In the genomic region with DNA sequence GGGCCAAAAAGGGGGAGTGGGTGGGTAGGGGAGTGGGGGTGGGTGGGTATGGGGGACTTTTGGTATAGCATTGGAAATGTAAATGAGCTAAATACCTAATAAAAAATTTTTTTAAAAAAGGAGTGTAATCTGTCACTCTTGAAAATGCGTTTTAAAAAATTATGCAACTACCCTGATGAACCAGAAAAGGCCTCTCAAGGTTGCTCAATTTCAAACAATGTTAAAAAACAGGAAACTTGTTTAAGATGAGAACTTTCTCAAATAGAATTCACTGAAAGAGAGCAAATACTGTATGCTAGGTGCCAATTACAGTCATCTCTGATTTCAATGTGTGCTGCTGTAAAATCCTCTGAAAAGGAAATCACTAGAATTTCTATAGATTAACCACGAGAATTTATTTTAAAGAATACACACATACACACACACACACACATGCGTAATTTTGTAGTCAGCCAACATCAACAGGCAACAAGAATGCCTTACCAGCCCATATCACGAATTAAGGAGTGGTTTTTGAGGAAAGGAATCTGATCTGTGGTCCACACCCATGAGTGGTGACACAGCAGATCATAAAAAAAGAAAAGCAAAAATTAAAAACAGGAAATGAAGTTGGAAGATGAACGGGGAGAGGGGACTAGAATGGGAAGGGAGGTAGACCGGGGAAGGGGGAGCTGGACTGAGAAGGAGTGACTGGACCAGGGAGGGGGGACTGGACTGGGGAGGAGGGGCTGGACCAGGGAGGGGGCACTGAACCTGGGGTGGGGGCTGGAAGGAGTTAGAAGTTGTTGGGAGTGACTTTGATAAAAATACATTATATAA, we compare ENCODE assay signal across 31 mouse cellular contexts. TPM values are rescaled to one million over a fixed set of nuclear protein-coding genes. Genes with fewer than 3 reads are reported as not detected.
DNase-seq lines count a peak whose midpoint lies in the region; ATAC-seq and TF ChIP-seq lines count a peak whose summit lies in the region.
"Had no signal": no experiment of that assay in that cellular context is flagged by ENCODE, and none has a peak within 500 bp of the region (broad histone marks: within the 10 kb centered on the region; RNA-seq: fewer than 3 reads in every experiment).

No protein-coding gene starts in this region.

- H3K9ac ChIP-seq in liver, embryonic 16.5 days (ENCODE audit: low read depth, low read length) = no peak overlapping the region
- no peak overlapping the region for H3K9ac ChIP-seq in liver, embryonic 12.5 days
- H3K9ac ChIP-seq in hindbrain, embryonic 16.5 days (ENCODE audit: low read depth, low read length) = no peak overlapping the region
- H3K9ac ChIP-seq: embryonic facial prominence, embryonic 12.5 days; forebrain, embryonic 15.5 days; intestine, embryonic 15.5 days; midbrain, embryonic 13.5 days; neural tube, embryonic 15.5 days; stomach, embryonic 15.5 days had no signal

- DNase-seq in 416B (ENCODE audit: low read depth) = peak; percentile 10
- no peak for DNase-seq in layer of hippocampus, postnatal 36 days
- DNase-seq: adrenal gland, adult 2 months; adrenal gland, postnatal 36 days; cerebellum, adult 8-10 months; cerebellum, postnatal 25 days; gastrocnemius, postnatal 36 days; heart, postnatal 14 days; kidney, adult 2 months; kidney, postnatal 36 days; left cerebral cortex, postnatal 4 days; lung, adult 18-20 months; lung, postnatal 10 days; right cerebral cortex, postnatal 25 days had no signal

- 0 out of 2 replicates have a peak, but pooled peaks have one; percentile 13 for ATAC-seq in liver, embryonic 16.5 days (ENCODE audit: low read depth)
- no peak for ATAC-seq in liver, embryonic 12.5 days
- peak; percentile 75 for ATAC-seq in megakaryocyte progenitor cell, adult 5-6 weeks (replicated peaks; ENCODE audit: poor library complexity)
- ATAC-seq in hindbrain, embryonic 16.5 days = no peak
- ATAC-seq: activated CD4-positive, CD25-positive, alpha-beta regulatory T cell, adult 4 months; forebrain, embryonic 15.5 days; hindbrain, postnatal 0 days; intestine, embryonic 15.5 days; midbrain, embryonic 13.5 days had no signal

- H3K36me3 ChIP-seq in liver, embryonic 16.5 days (ENCODE audit: control insufficient read depth, insufficient read depth) = no peaks in the 10 kb centered on the region
- no peaks in the 10 kb centered on the region for H3K36me3 ChIP-seq in liver, embryonic 12.5 days
- no peaks in the 10 kb centered on the region for H3K36me3 ChIP-seq in hindbrain, embryonic 16.5 days (ENCODE audit: control insufficient read depth, insufficient read depth, low read length)
- H3K36me3 ChIP-seq: embryonic facial prominence, embryonic 12.5 days; forebrain, embryonic 10.5 days; forebrain, embryonic 15.5 days; hindbrain, embryonic 10.5 days; intestine, embryonic 15.5 days; midbrain, embryonic 13.5 days; neural tube, embryonic 15.5 days; stomach, embryonic 15.5 days had no signal

- H3K9me3 ChIP-seq in liver, embryonic 16.5 days (replicated peaks; ENCODE audit: control insufficient read depth, low read length) = no peaks in the 10 kb centered on the region
- H3K9me3 ChIP-seq in liver, embryonic 12.5 days (replicated peaks) = no peaks in the 10 kb centered on the region
- no peaks in the 10 kb centered on the region; the same call in 1 of the 2 replicates for H3K9me3 ChIP-seq in hindbrain, embryonic 16.5 days (ENCODE audit: control insufficient read depth, low read length)
- H3K9me3 ChIP-seq: embryonic facial prominence, embryonic 12.5 days; forebrain, embryonic 10.5 days; forebrain, embryonic 15.5 days; hindbrain, embryonic 10.5 days; intestine, embryonic 15.5 days; midbrain, embryonic 13.5 days; neural tube, embryonic 15.5 days; stomach, embryonic 15.5 days had no signal

- TF ChIP-seq CTCF in bone marrow macrophage, adult 2 months (IDR thresholded peaks at IDR 0.05; ENCODE audit: low read depth, low read length) = no peak

- H3K27me3 ChIP-seq in liver, embryonic 16.5 days (ENCODE audit: control insufficient read depth, insufficient read depth, low read depth, low read length) = no peaks in the 10 kb centered on the region
- H3K27me3 ChIP-seq in liver, embryonic 12.5 days (replicated peaks) = no peaks in the 10 kb centered on the region
- no peaks in the 10 kb centered on the region for H3K27me3 ChIP-seq in hindbrain, embryonic 16.5 days (replicated peaks; ENCODE audit: control insufficient read depth, insufficient read depth, low read length)
- H3K27me3 ChIP-seq: embryonic facial prominence, embryonic 12.5 days; forebrain, embryonic 15.5 days; intestine, embryonic 15.5 days; midbrain, embryonic 13.5 days; neural tube, embryonic 15.5 days; stomach, embryonic 15.5 days had no signal

- H3K4me3 ChIP-seq in liver, embryonic 16.5 days (ENCODE audit: low read depth, low read length) = no peak overlapping the region
- H3K4me3 ChIP-seq in liver, embryonic 12.5 days = no peak overlapping the region
- H3K4me3 ChIP-seq in bone marrow macrophage, adult 2 months (ENCODE audit: insufficient read depth, low read length) = no peak overlapping the region
- no peak overlapping the region for H3K4me3 ChIP-seq in hindbrain, embryonic 16.5 days (ENCODE audit: low read length)
- H3K4me3 ChIP-seq: embryonic facial prominence, embryonic 12.5 days; forebrain, embryonic 10.5 days; forebrain, embryonic 15.5 days; hindbrain, embryonic 10.5 days; intestine, embryonic 15.5 days; layer of hippocampus, adult 2 months; megakaryocyte, embryonic 14.5 days; midbrain, embryonic 13.5 days; neural tube, embryonic 15.5 days; stomach, embryonic 15.5 days had no signal

- peak overlapping the region; percentile 12; the same call in 1 of the 2 replicates for H3K27ac ChIP-seq in liver, embryonic 16.5 days (ENCODE audit: low read length)
- H3K27ac ChIP-seq in liver, embryonic 12.5 days = no peak overlapping the region
- H3K27ac ChIP-seq in bone marrow macrophage, adult 2 months (ENCODE audit: insufficient read depth, low read depth, low read length) = peak overlapping the region; percentile 97
- H3K27ac ChIP-seq in hindbrain, embryonic 16.5 days (ENCODE audit: low read depth, low read length) = no peak overlapping the region
- H3K27ac ChIP-seq: embryonic facial prominence, embryonic 12.5 days; forebrain, embryonic 10.5 days; forebrain, embryonic 15.5 days; hindbrain, embryonic 10.5 days; hindbrain, postnatal 0 days; intestine, embryonic 15.5 days; layer of hippocampus, adult 2 months; midbrain, embryonic 13.5 days; neural tube, embryonic 15.5 days; stomach, embryonic 15.5 days had no signal

- WGBS in liver, embryonic 16.5 days (ENCODE audit: insufficient replicate concordance) = 31% methylated on average over 6 of the region's 6 CpGs
- 46% methylated on average over 6 of the region's 6 CpGs for WGBS in liver, embryonic 12.5 days (ENCODE audit: insufficient replicate concordance)
- WGBS in hindbrain, embryonic 16.5 days = 91% methylated on average over 6 of the region's 6 CpGs

- no peak overlapping the region for H3K4me2 ChIP-seq in liver, embryonic 16.5 days (ENCODE audit: low read depth, low read length)
- no peak overlapping the region for H3K4me2 ChIP-seq in liver, embryonic 12.5 days
- no peak overlapping the region for H3K4me2 ChIP-seq in hindbrain, embryonic 16.5 days (ENCODE audit: low read length)
- H3K4me2 ChIP-seq: embryonic facial prominence, embryonic 12.5 days; forebrain, embryonic 15.5 days; intestine, embryonic 15.5 days; midbrain, embryonic 13.5 days; neural tube, embryonic 15.5 days; stomach, embryonic 15.5 days had no signal

- TF ChIP-seq POLR2A in bone marrow macrophage, adult 2 months (IDR thresholded peaks at IDR 0.05; ENCODE audit: borderline replicate concordance, low read depth, low read length) = no peak

- peaks cover 5% of the 10 kb centered on the region for H3K4me1 ChIP-seq in liver, embryonic 16.5 days (ENCODE audit: control insufficient read depth, low read depth, low read length)
- peaks cover 7% of the 10 kb centered on the region for H3K4me1 ChIP-seq in liver, embryonic 12.5 days
- H3K4me1 ChIP-seq in bone marrow macrophage, adult 2 months (ENCODE audit: control insufficient read depth, insufficient read depth, low read length) = peaks cover 36% of the 10 kb centered on the region
- H3K4me1 ChIP-seq in hindbrain, embryonic 16.5 days (ENCODE audit: control insufficient read depth, insufficient read depth, low read depth, low read length) = no peaks in the 10 kb centered on the region
- H3K4me1 ChIP-seq: forebrain, embryonic 10.5 days; forebrain, embryonic 15.5 days; hindbrain, embryonic 10.5 days; intestine, embryonic 15.5 days; midbrain, embryonic 13.5 days; neural tube, embryonic 15.5 days; stomach, embryonic 15.5 days had no signal

RNA-seq across cellular contexts. Expression of a gene that starts 57.2 kb away (rescaled TPM):
- 120 and 126 TPM in 2 replicates for polyA plus RNA-seq in liver, embryonic 16.5 days (2015; fragmentation: Nextera tagmentation; extraction: Ambion mirVana)
- 130 and 139 TPM in 2 replicates for polyA plus RNA-seq in liver, embryonic 12.5 days (2016; fragmentation: Nextera tagmentation; extraction: Ambion mirVana)
- polyA plus RNA-seq in bone marrow macrophage, adult 2 months (2012; ENCODE audit: insufficient read depth, insufficient read length, missing spikeins) = not detected in 2 replicates
- 18.0 and 28.6 TPM in 2 replicates for total RNA-seq in megakaryocyte progenitor cell, adult 5-6 weeks (2015)
- total RNA-seq in megakaryocyte progenitor cell, adult 5-6 weeks (2017) = 15.1 and 31.6 TPM in 2 replicates
- under 1 TPM in 1 of 2 experiments, not detected in 1; 0.12 TPM for total RNA-seq in layer of hippocampus, postnatal 36 days (2021)
- 0.45 and 0.71 TPM in 2 replicates for polyA plus RNA-seq in hindbrain, embryonic 16.5 days (2015; fragmentation: Nextera tagmentation; extraction: Ambion mirVana)
- total RNA-seq: hindbrain, postnatal 0 days had no signal

Comparison
In these comparisons a context has a peak if more than half of its experiments do, and no peak if none do; other contexts are left out.
1. ATAC-seq: peak in liver, embryonic 16.5 days (single experiment) and megakaryocyte progenitor cell, adult 5-6 weeks (single experiment); none in liver, embryonic 12.5 days (single experiment) and hindbrain, embryonic 16.5 days (single experiment).
2. H3K27ac ChIP-seq: peak in liver, embryonic 16.5 days (single experiment) and bone marrow macrophage, adult 2 months (single experiment); none in liver, embryonic 12.5 days (single experiment) and hindbrain, embryonic 16.5 days (single experiment).
3. RNA of a gene that starts 57.2 kb away (polyA plus RNA-seq): 130 to 139 TPM in liver, embryonic 12.5 days and 120 to 126 TPM in liver, embryonic 16.5 days; 0.45 to 0.71 TPM in hindbrain, embryonic 16.5 days and not detected in bone marrow macrophage, adult 2 months; every median in the first group is over 10 times any median in the second.